Mouse (Mus musculus) heart, postnatal 14 days (tissue): ENCODE measurements around the gene Prdm10. TPM values are rescaled to one million over a fixed set of nuclear protein-coding genes. Genes with fewer than 3 reads are reported as not detected.
A peak's percentile ranks its signal among the peaks of the same experiment; 100 is the strongest.

Source experiments
- DNase-seq, 2 experiments: peaks; one replicate each; pipeline ENCODE4 v3.0.0; 2021 to 2022
- intact Hi-C: fragments of 180-260 bp; cut with DNase I; formaldehyde crosslinking; loops from one replicate; pipeline ENCODE4 v1.15.1; 2025
- total RNA-seq, 2 experiments: library from RNA; stranded (reverse); gene quantifications; 2 replicates each; pipeline ENCODE4 v1.2.3; 2021

The Prdm10 gene
- total RNA-seq, 2 experiments from 2014 or later = 5.4 to 5.5 TPM

- no peak for DNase-seq
- intact Hi-C loops = no loop called here
These were observed 20.2 kb downstream of the Prdm10 start for GRCm38 (mm10) chr9:31300525-31300924.

GRCm38 (mm10) chr9:31301107-31301506, 20.8 kb downstream of the Prdm10 start:
- DNase-seq = no peak
- intact Hi-C loops = no loop called here

DNA sequence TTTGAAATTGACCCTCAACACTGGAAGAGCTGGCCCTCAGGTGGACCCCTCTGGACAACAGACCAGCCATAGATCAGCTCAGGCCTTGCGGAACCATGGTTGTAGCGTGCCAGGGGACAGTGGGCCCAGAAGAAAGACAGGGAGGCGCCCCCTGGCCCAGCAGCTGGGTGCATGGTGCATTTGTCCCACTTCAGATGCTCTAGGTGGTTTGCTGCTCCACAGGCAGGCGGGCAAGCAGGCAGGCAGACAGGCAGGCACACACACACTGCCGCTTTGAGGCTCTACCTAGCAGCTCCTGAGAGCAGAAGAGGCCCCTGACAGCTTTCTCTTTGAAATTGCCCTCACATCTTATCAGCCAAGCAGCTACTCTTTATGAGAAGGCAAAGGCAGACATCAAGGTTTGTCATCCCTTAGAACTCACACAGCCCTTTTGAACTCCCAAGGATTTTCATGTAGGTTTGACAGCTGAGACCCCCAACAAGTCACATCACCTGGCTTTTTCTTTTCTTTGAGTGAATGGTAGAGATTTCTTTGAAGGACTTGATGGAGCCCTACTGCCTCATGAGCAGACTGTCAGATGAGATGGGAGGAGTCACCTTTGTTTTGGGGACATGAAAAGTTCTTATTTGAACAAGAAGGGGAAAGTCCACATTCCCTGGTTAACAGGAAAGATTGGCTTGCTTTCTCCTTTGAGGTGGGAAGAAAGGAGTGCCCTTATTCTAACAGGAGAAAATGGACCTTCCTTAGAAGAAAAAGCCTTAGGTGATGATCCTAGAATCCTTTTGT, 21.4 kb downstream of the Prdm10 start:
- intact Hi-C loops = no loop called here
- DNase-seq = no peak

DNA sequence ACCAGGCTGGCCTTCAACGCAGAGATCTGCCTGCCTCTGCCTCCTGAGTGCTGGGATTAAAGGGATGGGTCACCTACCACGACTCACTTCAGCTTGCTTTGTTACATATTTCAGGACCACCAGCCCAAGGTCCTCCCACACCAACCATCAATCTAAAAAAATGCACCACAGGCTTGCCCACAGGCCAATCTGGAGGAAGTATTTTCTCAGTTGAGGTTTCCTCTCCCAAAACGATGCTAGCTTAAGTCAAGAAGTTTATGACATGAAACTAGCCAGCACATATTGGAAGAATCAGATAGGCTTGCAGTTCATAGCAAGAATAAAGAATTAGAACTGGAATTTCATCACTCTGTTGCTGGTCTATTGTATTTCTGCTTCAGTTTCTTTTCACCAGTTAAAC, 24.0 kb downstream of the Prdm10 start:
- DNase-seq = no peak
- intact Hi-C loops = no loop called here

DNA sequence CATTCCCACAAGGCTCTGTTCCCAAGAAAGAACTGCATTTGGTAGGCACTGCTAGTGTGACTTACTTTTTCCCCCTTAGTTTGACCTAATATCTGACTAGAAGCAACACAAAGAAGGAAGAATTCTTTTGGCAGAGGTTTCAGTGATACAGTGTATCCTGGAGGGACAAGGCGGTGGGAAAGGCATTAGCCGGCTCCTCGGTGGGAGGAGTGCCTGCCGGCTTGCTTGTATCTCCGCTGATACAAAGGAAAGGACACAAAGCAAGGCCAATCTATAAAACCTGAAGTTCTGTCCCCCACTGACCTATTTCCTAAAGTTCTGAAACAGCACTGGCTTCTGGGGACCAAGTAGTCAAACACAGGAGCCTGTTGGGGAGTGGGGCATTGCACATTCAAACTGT, 24.8 kb downstream of the Prdm10 start:
- intact Hi-C loops = no loop called here
- no peak for DNase-seq

- intact Hi-C loops = no loop called here
- DNase-seq = no peak
These were observed 25.5 kb downstream of the Prdm10 start for GRCm38 (mm10) chr9:31305807-31306206.

DNA sequence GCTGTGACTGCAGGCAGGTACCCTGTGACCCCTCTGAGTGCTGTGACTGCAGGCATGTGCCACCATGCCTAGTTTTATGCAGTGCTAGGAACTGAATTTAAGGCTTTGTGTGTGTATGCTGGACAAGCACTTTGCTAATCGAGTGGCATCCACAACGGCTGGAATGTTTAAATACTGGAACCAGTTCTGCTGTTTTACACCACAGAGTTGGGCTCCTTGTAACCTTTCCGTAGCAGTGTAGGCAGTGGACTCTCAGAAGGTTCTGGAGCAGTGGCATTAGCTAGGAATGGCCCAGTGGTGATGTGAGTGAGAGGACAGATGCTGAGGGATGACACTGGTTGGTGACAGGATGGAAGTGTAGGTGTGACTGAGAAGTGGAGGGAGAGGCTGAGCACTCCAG, 26.9 kb downstream of the Prdm10 start:
- no peak for DNase-seq
- intact Hi-C loops = no loop called here

- intact Hi-C loops = no loop called here
- DNase-seq = no peak
These were observed 28.7 kb downstream of the Prdm10 start for GRCm38 (mm10) chr9:31309041-31309440.

DNA sequence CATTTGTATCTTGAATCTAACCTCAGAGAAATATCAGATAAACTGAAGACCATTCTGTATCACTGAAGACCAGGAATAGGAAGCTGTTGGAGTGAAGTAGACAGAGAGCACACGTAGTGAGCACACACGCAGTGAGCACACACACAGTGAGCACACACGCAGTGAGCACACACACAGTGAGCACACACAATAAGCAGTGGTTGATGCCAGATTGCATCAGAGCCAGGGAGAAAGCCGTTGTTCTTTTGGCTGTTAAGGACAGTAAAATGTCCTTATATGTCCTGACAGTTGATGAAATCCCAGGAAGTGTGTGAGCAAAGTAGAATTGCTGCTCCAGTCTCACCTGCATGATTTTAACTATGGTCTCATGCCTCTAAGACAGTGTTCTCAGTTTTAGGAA, 30.3 kb downstream of the Prdm10 start:
- intact Hi-C loops = no loop called here
- DNase-seq = no peak

- DNase-seq = no peak
These were observed 33.5 kb downstream of the Prdm10 start for GRCm38 (mm10) chr9:31313876-31314275.

GRCm38 (mm10) chr9:31315983-31316382, 35.6 kb downstream of the Prdm10 start:
- intact Hi-C loops = no loop called here
- no peak for DNase-seq

More at GRCm38 (mm10) chr9:31313876-31314275, 33.5 kb downstream of the Prdm10 start:
- intact Hi-C loops = no loop called here

- no peak for DNase-seq
- intact Hi-C loops = no loop called here
These were observed 38.6 kb downstream of the Prdm10 start for GRCm38 (mm10) chr9:31318956-31319355.

- no peak for DNase-seq
- intact Hi-C loops = no loop called here
These were observed 40.4 kb downstream of the Prdm10 start for GRCm38 (mm10) chr9:31320734-31321133.

- DNase-seq = no peak
- intact Hi-C loops = no loop called here
These were observed 41.2 kb downstream of the Prdm10 start for GRCm38 (mm10) chr9:31321526-31321925.

- intact Hi-C loops = no loop called here
- no peak for DNase-seq
These were observed 41.8 kb downstream of the Prdm10 start for GRCm38 (mm10) chr9:31322090-31322489.

- DNase-seq = no peak
- intact Hi-C loops = no loop called here
These were observed 50.5 kb downstream of the Prdm10 start for GRCm38 (mm10) chr9:31330816-31331215.

DNA sequence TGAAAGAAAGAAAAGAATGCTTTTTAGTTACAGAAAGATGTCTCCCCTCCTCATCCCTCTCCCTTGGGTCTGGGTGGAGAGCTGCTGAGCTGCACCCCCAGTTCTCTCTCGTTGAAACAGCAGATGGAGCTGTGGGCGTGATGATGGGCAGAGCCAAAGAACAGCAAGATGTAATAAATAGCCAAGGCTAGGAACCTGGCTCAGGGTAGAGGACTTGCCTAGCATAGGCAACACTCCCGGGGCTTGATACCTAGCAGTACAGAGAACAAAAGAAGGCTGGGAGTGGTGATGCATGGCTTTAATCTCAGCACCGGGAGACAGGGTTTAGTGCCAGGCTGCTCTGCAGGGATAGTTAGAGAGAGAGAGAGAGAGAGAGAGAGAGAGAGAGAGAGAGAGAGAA, 50.9 kb downstream of the Prdm10 start:
- DNase-seq = no peak
- intact Hi-C loops = no loop called here

GRCm38 (mm10) chr9:31331906-31332305, 51.6 kb downstream of the Prdm10 start:
- intact Hi-C loops = loop anchor here (2.0 kb wide), 1 partner anchor 15 kb away; no protein-coding TSS in a partner anchor
- DNase-seq = peak; percentile 5 to 10

DNA sequence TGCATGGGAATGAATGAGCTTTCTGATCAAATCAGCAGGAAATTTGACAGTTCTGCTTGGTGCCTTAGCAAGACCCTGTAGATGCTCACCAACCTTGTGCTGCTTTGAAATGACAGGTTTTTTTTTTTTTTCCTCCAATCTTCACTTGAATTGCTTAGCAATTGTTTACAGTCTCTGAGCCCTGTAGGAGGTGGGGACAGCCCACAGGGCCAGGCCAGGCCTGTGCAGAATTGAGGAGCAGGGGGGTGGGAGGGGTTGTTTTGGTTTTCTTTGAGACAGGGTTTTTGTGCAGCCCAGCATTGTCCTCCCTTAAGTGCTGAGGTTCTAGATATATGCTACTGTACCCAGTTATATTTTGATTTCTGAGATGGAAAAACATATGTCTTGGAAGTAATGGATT, 52.5 kb downstream of the Prdm10 start:
- DNase-seq = no peak
- intact Hi-C loops = loop anchor here (2.0 kb wide), 1 partner anchor 14 kb away; no protein-coding TSS in a partner anchor

DNA sequence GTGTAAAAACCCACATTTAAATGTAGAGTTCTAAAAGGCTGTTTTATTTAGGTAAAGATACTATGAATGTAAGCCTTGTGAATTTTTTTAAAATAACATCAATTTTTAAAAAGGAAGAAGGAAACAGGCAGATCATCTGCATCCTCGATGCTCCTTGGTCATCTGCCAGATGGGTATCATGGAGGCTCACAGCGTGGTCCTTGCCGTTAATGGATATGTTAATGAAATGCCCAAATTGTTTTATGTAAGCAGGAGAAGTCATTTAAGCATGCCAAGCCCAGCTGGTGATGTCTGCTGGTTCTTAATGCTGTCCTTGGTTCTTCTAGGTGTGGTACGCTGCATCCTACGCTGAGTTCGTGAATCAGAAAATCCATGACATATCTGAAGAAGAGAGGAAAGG, 54.7 kb downstream of the Prdm10 start:
- intact Hi-C loops = no loop called here
- DNase-seq = no peak

- no peak for DNase-seq
- intact Hi-C loops = no loop called here
These were observed 64.0 kb downstream of the Prdm10 start for GRCm38 (mm10) chr9:31344289-31344831.

DNA sequence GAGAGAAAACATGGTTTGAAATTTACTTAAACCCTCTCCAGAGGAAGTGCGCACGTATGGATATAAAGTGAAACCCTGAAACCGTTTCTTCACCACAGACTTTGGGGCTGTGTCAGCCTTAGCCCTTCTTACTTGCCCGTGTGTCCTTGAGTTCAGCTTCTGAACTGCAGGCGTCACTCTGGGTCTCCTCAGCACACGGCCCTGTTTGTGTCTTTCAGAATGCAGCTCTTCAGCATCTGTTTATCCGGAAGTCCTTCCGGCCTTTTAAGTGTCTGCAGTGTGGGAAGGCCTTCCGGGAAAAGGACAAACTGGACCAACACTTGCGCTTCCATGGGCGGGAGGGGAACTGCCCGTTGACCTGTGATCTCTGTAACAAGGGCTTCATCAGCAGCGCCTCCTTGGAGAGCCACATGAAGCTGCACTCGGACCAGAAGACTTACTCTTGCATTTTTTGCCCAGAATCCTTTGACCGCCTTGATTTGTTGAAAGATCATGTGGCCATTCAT, 66.3 kb downstream of the Prdm10 start:
- intact Hi-C loops = loop anchor here (2.0 to 5.0 kb wide), 3 partner anchors 14 to 264 kb away; partner anchors contain the start of gene Prdm10

More for the DNA sequence above, 66.3 kb downstream of the Prdm10 start:
- no peak for DNase-seq
